Mouse (Mus musculus) CH12F3 (cell line): Measurements from ENCODE around the gene Nsun3.

ENCODE experiments used
- in situ Hi-C: fragments of 300-500 bp; cut with MboI; formaldehyde crosslinking; loops from 2 replicates; pipeline ENCODE4 v1.14.3; 2020; ENCODE audit warnings: low sequenced_read_pairs

The Nsun3 gene

DNA sequence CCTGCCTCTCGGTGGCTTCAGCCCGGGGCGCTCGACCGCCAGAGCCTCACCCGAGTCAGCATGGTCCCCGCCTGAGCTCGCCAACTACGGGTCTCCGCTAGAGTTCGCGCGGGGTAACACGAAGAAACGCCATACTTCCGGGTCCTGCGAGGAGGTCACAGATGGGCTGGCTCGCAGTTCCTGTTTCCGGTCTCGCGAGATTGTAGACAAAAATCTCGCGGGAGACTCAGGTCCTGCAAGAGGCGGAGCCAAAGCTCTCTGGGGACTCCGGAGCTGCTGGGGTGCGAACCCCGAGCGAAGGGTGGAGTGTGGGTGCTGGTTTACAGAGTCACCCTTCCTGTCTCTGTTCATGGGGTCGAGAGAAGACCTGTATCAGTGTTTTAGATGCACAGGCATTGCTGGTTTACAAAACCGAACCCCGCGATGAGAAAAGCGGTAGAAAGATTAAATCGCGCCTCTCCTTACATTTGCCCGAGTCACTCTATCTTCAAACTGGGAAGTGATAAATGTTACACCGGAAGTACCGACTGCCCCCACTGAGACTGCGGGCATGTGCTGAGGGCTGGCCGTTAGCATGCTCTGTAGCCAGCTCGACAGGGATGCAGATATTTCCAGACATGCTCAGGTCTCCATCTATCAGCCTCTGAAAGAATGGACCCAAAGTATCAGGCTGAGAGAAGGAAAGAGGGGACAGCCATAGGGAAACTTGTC is at the start of gene Nsun3:
TSS of gene Nsun3 (minus strand) at position 198 of the 711 bp plus-strand sequence.
- in situ Hi-C loops, result no loop called here

DNA sequence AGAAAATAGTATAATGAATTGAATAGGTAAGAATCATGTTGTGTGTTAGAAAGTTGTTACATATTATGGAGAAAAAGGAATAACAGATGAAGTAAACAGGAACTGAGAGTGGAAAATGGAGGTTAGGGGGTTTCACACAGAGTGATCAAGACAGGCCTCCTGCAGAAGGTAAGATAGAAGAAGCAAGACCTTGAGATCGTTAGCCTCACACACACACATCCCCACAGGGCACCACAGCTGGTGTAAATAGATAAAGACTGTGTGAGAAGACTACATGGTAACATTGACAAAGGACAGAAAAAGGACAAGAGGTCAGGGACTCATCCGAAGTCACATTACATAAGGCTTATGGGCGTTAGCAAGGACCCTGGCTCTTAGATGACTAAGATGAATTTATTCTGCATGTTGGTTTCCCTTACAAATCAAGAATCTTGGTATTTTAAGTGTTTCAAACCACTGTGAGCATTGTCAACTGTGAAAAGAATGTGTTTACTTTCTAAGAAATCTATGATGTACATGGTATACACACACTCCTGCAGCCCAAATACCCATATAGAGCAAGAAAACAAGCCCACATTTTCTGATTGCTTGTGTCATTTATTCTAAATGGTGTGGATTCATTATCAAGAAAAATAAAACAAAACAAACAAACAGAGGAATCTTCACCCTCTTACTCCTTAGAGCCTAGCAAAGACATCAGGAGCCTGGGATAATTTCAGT is 47.6 kb upstream of the Nsun3 start:
- in situ Hi-C loops, result no loop called here

DNA sequence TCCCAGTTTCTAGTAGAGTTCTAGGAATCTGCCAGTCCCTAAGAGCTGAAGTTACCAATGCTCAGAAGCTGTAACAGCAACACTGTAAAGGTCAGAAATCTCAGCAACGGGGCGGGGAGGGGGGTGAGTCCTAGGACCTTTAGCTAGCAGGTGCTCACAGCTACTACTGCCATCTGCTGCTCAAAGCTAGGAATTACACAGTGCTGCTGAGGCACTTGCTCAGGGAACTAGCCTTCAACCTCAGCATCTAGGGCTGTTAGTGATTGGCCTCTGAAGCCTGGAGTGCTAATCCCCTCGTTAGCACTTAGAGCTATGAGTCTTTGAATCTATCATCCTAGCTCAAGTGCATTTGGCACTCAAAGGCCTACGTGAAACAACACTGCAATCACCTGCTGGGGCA is 45.9 kb upstream of the Nsun3 start:
- in situ Hi-C loops, result no loop called here

DNA sequence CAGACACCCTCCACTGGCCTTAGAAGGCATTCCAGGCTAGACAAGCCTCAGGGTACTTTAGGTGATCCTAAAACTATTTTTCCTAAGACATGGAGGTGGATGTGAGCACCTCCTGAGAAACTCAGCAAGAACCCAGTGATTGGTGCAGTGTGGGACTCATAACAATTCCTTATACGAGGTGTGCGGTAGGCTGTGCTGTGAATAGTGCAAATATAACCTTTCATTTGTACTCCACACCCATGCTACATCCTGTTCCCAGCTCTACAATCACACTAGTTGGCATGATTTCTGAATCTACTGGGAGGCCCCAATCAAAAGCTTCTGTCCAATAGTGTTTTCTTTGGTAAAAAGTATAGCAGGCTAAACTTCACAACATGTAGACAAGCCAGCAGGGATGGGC is 45.4 kb upstream of the Nsun3 start:
- in situ Hi-C loops, result no loop called here

DNA sequence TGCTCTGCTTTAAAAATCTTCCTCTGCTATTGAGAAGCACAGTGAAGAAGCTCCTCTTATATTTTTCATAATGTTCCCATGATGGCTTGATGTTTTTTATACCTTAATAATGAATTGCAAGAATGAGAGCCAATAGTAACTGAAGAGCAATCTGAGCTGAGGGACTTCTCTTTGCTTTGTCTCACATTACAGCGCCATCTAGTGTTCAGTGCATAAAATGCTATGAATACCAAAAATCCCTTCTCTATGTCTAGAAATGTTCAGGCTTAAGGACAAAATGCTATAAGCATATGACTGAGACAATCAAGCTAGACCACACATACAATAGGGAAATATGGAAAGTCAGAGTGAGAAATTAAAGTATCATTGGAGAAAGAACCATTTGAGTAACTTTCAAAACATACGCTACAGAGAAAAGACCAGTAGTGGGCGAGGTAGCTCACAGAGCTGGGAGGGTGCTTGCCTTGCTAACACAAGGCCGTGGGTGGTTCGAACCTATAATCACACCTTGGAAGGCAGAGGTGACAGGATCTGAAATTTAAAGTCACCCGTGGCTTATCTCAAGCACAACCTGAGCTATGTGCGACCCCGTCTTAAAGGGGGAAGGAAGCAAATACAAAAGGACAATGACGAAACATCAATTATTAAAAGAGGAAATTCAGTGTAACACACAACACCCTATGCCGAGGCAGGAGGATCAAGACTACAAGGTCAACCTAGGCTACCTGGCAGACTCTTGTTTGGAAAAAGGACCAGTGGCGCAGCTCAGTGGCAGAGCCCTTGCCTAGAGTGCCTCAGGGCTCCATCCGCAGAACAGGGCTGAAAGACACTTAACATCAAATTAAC is 39.8 kb upstream of the Nsun3 start:
- in situ Hi-C loops, result no loop called here

DNA sequence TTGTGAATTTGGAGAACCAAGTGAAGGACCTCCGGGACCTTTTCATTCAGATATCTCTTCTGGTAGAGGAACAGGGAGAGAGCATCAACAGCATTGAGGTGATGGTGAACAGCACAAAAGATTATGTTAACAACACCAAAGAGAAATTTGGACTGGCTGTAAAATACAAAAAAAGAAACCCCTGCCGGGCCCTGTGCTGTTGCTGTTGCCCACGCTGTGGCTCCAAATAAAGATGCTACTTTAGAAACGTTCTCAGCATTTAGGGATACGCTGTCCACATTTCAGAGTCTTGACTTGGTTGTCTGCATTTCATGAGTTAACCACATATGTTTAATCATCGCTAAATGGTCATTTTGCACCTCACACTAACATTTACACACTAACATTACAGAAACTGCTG is 35.9 kb upstream of the Nsun3 start:
- in situ Hi-C loops, result no loop called here

DNA sequence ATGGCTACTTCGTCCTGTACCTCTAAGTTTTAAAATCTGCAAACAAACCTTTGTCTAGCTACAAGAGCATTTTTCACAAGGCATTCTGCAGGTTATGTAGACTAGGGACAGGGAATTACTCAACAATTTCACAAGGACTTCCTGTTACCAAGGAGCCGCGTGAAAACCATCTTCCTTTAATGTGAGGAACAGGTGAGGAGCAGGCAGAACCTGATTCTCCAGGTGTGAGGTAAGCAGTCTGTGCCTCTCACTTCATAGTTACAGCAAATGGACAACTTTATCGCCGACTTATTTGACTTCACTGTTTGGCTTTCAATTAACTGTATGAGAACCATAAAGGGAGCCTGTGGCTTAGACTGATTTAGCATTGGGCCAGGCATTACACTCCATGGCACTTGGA is 27.9 kb upstream of the Nsun3 start, which contains the start of gene Stx19:
TSS of gene Stx19 (plus strand) at position 186 of the 400 bp plus-strand sequence.
- in situ Hi-C loops, result no loop called here

DNA sequence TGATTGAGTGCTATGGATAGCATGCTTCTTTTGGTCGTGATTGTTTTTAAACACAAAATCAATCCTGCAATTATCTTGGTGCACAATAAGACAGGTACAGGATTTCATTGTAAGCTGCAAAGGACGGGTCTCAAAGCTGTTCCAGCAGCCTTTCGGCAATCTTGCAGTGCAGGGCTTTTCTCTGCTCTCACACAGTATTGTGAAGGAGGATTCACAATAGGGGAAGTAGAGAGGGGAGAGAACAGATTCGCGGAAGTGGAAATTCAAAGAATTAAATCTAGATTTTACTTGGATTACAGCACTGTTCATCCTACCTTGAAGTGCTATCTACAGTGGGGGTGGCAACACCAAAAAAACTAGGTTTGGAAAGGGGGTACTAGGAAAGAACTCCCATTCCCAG is 27.2 kb upstream of the Nsun3 start:
- in situ Hi-C loops, result no loop called here

DNA sequence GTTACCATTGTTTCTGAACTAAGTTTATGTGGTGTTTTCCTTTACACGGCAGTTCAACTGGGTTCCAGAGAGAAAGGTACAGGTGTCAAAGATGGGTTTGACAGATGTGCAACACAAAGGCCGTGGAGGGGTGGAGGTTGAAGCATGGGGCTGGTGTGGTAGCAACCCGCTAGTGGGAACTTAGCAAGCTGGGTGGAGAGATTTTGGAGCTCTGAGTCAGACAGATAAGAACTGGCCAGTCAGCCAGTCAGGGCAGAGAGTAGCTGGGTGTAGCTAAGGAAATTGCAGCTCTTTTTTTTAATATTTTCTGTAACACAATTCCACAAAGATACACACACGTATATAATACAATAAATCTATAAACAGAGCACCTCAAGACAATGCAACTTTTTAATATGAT is 24.2 kb upstream of the Nsun3 start:
- in situ Hi-C loops, result no loop called here

DNA sequence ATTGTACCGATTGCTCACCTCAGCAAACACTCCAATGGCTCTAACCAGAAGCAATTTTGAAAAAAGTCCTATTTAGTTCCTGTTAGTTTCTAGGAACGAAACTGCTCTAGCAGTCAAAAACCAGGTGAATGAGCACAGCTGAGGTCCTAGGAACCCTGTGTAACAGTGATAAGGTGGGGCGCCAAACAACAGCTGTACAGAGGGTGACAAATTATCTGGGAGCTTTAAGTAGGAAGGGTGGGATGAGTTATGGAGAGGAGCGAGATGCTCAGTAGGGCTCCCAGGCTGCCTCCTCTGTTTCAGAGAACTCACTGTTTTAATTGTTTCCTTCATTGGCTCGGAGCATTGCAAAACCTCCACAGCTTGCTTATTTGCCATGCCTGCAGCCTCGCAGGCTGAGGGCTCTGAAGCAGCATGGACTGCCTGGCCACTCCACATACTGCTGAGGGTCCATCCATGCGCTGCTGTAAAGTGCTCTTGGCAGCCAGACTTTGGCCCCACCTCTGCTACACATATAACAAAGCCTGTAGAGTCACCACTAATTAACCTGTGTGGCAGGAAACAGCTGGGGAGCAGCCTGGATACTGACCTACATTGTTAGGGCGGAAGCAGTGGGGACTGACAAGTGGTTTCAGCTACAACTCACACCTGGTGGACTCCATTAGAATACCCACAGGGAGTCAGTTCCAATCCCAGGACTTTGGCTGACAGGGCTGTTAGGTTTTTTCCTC is 20.8 kb upstream of the Nsun3 start:
- in situ Hi-C loops, result no loop called here

DNA sequence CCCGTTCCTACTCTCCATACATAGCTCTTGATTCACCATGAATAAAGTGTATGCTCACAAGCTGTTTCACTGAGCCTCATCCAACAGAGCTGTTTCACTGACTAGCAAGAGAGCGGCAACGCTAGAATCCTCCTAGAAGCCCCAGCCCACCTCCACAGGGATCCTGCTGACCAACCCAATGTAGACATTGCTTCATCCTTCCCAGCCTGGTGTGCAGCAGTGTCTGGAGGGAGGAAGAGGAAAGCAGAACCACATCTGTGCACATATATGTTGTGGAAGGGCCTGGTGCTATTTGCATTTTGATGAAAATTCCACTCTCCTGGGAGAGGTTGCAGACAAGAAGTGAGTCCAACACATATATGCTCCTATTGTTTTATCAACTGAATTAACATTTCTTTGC is 18.0 kb upstream of the Nsun3 start:
- in situ Hi-C loops, result no loop called here

DNA sequence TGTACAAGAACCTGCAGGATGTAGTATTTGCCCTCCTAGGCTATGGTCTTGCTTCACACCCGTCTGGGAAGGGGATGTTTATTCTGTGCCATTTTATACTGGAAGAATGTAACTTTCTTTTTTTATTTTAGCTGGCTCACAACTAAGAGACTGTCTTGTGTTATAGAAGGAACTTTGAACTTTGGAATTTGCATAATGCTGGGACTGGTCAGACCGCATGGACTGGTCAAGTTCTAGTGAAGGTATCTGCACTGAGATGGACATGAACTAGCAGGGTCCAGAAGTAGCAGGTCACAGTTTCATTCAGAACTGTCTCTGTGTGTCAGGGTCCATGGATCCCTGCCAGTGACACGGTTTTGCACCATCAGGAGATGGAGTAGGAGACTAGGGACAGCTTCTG is 13.2 kb upstream of the Nsun3 start:
- in situ Hi-C loops, result no loop called here

DNA sequence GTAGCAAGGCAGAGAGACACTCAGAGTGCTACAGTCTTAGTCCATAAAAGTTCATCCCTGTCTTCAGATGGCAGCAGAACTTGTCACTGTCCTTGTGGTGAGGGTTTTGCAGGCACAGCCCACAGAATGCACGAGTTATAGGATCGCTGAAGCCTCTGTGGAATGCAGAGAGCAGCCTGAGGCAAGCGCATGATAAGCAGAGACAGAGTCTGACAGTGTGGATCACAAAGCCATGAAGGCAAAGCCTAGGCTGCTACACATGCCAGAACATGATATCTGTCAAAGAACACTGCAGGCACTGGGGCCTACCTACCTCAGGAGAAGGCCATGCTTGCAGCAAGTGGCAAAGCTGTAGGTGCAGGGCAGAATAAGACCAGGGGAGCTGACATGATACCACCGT is 12.8 kb upstream of the Nsun3 start:
- in situ Hi-C loops, result no loop called here

DNA sequence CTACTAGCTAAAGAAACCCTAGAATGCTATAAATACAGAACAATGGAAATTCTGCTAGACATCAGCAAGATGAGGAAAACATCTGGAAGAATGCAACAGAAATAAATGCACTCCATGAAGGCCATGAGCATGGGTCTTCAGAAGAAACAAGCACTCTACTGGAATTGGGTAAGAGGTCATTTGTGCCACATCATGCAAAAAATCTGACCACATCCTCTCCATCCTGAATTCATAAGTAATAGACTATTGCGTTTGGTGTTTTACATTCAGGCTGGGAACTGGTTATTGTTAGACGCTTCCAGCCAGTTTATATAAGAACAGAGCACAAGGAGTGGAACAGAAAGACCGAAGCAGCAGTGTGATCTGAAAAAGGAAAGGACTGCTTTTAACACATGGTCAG is 12.2 kb upstream of the Nsun3 start:
- in situ Hi-C loops, result no loop called here

DNA sequence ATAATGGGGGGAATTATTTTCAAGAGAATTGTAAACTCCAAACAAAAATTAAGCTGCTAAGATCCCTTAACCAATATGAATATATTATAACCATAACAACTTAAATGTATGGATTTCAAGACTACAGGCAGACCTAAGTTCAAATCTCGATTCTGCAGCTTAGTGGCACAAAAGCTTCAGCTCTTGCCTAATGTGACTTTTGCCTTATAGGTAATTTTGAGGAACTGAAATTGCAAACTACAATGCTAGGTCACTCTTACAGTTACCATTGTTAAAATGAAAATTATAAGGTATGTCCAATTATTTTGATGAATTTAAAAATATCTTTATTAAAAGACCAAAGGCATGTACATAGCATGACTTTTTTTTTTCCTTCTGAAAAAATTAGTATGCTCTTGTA is 10.0 kb upstream of the Nsun3 start:
- in situ Hi-C loops, result no loop called here

DNA sequence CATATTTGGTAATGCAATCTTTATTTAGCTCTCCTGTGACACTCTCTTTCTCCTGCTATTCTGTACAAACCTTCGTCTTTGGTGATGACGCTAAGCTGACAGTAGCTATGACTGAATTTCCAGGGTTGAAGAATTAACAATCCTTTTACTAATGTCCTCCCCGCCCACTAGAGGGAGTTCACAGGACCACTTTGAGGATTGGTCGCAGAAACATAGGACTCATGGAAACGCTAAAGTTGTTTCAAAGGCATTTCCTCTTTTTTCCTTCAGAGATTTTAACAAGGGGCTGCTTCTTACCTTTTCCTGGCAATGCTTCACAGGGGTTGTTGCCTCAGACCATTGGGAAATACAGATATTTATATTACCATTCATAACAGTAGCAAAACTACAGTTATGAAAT is 4.4 kb downstream of the Nsun3 start:
- in situ Hi-C loops, result no loop called here

DNA sequence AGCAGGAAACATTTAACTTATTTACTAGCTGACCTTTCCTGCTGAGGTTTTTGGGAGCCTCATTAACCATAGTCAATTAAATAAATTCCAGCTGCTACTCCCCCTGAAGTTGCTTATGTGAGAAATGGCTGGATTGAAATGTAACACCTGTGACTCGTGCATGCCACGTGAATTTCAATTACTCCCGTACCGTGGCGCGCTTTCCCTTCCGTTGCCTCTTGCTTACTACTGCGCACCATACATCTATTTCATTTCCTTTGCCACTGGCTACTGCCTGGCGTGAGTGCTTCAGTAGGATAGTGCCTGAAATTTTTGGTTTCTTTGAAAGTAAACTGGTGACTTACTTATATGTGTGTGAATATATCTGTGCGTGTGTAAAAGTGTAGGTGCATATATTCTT is 8.3 kb downstream of the Nsun3 start:
- in situ Hi-C loops, result no loop called here

DNA sequence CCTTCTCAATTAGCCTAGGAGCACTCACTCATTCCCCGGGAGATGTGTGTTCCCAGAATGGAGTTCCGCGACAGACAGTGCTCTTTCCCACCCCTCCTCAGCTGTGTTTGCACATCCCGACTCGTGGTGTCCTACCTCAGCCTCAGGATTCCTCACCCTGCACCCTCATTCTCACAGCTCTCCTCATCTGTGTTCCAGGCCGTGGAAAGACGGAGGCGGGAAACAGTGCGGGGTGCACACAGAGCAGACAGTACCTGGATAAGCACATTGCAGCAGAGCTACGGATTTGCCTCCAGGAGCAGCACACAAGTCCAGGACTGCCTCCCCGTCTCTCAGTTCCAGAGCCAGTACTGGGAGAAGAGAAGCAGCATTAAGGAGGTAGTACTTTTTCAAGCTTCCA is 10.6 kb downstream of the Nsun3 start:
- in situ Hi-C loops, result no loop called here

DNA sequence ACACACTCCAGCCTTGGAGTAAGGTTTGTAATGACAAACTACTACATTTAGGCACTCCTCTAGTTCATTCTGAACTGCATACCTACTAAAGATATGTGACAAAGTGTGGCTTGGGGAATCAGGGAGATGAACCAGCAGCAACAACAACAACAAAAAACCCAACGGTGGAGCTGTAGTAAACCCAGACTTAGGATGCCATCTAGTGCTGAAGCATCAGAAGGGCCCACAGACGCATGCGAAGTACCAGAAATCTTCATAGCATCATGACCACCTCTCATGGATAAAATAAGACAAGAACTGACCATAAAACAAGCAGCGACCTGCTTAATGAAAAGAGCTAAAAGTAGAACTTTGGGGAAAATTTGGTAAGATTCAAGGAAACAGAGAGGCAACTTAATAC is 13.2 kb downstream of the Nsun3 start:
- in situ Hi-C loops, result no loop called here

DNA sequence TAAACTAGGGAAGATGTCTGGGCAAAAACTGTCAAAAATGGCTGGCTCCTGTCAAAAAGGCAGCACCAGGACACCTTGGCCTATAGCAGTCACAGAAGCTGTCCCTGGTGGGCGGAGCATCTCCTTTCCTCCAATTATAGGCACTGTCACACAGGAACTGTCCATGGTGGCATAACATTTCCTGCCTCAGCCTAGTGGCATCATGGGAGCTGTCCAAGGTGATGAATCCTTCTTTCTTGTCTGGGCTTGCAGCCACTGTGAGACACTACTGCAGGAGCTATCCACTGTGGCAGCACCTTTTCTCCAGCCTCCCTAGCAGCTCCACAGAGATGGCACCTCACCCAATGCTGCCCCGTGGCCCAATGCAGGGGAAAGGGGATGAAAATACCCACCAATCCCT is 28.3 kb downstream of the Nsun3 start:
- in situ Hi-C loops, result no loop called here

DNA sequence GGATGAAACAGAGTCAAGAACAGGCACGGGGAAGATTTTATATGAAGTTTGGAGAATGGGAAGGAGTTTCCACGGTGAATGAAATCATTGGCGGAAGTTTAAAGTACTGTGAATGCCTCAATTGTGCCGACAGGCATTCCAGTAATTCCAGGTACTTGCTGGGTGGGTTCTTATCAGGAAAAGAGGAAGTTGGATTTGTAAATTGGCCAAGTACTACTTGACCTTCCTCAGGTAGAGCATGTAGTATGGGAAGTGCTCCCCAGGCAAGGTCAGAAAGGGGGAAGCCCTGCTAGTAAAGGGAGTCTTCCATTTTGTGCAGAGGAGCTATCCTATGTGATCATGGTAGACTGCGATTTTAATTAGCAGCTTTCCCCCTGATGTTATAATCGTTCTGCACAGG is 31.3 kb downstream of the Nsun3 start:
- in situ Hi-C loops, result no loop called here
